Mouse (Mus musculus): Measurements from ENCODE around the gene Rps10. TPM values are rescaled to one million over a fixed set of nuclear protein-coding genes. Genes with fewer than 3 reads are reported as not detected.
A peak's percentile ranks its signal among the peaks of the same experiment; 100 is the strongest.

Gene Rps10
- total RNA-seq (2012; rRNA removed) (3,372 and 3,437 TPM in 2 replicates), total RNA-seq (2014; rRNA removed) (2,694 and 3,351 TPM in 2 replicates), polyA plus RNA-seq (2012; ENCODE audit: insufficient read length, low read depth) (2,297 and 2,522 TPM in 2 replicates)

DNA sequence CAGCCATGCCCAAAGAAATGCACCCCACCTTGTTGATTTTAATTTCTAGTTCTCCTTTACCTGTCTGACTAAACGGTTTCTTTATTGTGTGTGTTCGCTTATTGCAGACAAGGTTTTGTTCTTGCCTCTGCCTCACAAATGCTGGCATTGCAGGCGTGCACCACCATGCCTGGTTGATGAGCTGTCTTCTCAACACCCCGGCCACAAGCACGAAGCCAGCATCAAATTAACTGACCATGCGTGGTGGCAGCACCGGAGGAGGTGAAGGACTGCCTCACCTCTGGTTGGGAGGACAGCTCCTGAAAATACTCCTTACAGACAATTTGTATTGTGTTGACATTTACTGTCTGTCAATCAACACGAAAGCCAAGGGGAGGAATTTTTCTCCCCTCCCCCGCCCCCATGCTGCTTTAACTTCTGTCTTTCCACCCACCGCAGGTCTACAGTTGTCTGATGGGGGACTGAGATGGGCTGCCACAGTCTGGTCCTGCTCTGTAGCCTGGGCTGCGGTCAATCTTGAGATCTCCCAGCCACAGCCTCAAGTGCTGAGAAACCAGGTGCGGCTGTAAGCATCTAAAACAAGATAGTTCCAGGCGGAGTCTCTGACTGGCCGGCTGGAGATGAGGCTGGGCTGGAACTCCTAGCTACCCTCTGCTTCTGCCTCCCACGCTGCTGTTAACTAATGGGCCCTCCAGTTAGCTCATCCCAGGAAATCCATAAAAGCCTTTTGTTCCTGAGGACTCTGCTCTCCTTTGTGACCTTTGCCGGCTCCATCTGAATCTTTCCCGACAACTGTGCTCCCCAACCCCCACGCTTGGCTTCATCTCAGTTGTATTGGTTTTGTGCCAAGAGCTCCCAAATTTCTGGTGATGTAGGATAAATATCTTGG, at the start of gene Rps10:
Gene Rps10 (minus strand): TSS at position 538 of the 889 bp plus-strand sequence.
- Histone ChIP-seq H3K36me3 (replicated peaks in 1 of 2; ENCODE audit: control insufficient read depth in 1 of 2, insufficient read depth in 1 of 2, low read length in 1 of 2) (peaks cover 29 to 32% of the 10 kb centered on the region in 2 experiments), H3K9ac (ENCODE audit: insufficient read depth, low read depth) (peak within 1 kb of the TSS; percentile 63; the same call in 1 of the 2 replicates), H3K4me3 (replicated peaks in 1 of 3; ENCODE audit: low read depth in 2 of 3, low read length in 2 of 3, poor library complexity in 1 of 3) (peak within 1 kb of the TSS in 2 of 3 experiments; percentile 58 to 100), H3K27me3 (replicated peaks) (no peaks in the 10 kb centered on the region), H3K27ac (ENCODE audit: insufficient read depth, low read depth) (no peak within 1 kb of the TSS), H3K4me2 (ENCODE audit: insufficient read depth, low read depth, poor library complexity, severe bottlenecking) (no peak within 1 kb of the TSS), H3K4me1 (ENCODE audit: control insufficient read depth in 1 of 2, insufficient read depth in 2 of 2) (peaks cover 4 to 26% of the 10 kb centered on the region in 2 experiments), H3K9me3 (replicated peaks; ENCODE audit: low read length) (no peaks in the 10 kb centered on the region), H3K79me2 (replicated peaks; ENCODE audit: control insufficient read depth, extremely low read depth, insufficient read depth, poor library complexity, severe bottlenecking) (peaks cover 36% of the 10 kb centered on the region)
- DNase-seq (ENCODE audit: extremely low read depth) = no peak
- TF ChIP-seq TBP (conservative IDR thresholded peaks at IDR 0.05; ENCODE audit: low read depth, low read length) = no peak
- no peak for TF ChIP-seq ZNF384 (IDR thresholded peaks at IDR 0.05; ENCODE audit: low read depth, low read length)
- no peak for TF ChIP-seq E2F4 (IDR thresholded peaks at IDR 0.05; ENCODE audit: insufficient replicate concordance, low read depth, low read length)
- no peak for TF ChIP-seq ZC3H11A (IDR thresholded peaks at IDR 0.05; ENCODE audit: low read depth, low read length)
- TF ChIP-seq HCFC1 (IDR thresholded peaks at IDR 0.05; ENCODE audit: low read depth, low read length) = no peak
- no peak for TF ChIP-seq SMC3 (IDR thresholded peaks at IDR 0.05; ENCODE audit: low read depth, low read length)
- TF ChIP-seq CHD1 (IDR thresholded peaks at IDR 0.05; ENCODE audit: low read depth, low read length) = no peak
- no peak for TF ChIP-seq KAT2A (IDR thresholded peaks at IDR 0.05; ENCODE audit: insufficient replicate concordance, low read length)
- no peak for TF ChIP-seq EP300 (IDR thresholded peaks at IDR 0.05; ENCODE audit: low read length)
- TF ChIP-seq RCOR1 (conservative IDR thresholded peaks at IDR 0.05; ENCODE audit: low read depth, low read length) = no peak
- TF ChIP-seq RAD21 (IDR thresholded peaks at IDR 0.05; ENCODE audit: low read depth, low read length) = no peak
- TF ChIP-seq POLR2A (IDR thresholded peaks at IDR 0.05; ENCODE audit: low read depth, low read length) = no peak
- no peak for TF ChIP-seq ZKSCAN1 (IDR thresholded peaks at IDR 0.05; ENCODE audit: borderline replicate concordance, low read depth, low read length)
- no peak for TF ChIP-seq ELF1 (IDR thresholded peaks at IDR 0.05; ENCODE audit: low read depth, low read length)
- TF ChIP-seq SIN3A (IDR thresholded peaks at IDR 0.05; ENCODE audit: low read length) = no peak
- no peak for TF ChIP-seq TCF12 (IDR thresholded peaks at IDR 0.05; ENCODE audit: low read depth, low read length)
- TF ChIP-seq ETS1 (conservative IDR thresholded peaks at IDR 0.05; ENCODE audit: low read depth, low read length) = no peak
- in situ Hi-C loops (cut with MboI; ENCODE audit: low pct_ligation_motif_present, low pct_unique_long_range_greater_than_20kb, low sequenced_read_pairs) = no loop called here
- dilution Hi-C loops (cut with MboI; ENCODE audit: extremely low pct_ligation_motif_present, extremely low pct_unique_long_range_greater_than_20kb, low sequenced_read_pairs) = no loop called here

DNA sequence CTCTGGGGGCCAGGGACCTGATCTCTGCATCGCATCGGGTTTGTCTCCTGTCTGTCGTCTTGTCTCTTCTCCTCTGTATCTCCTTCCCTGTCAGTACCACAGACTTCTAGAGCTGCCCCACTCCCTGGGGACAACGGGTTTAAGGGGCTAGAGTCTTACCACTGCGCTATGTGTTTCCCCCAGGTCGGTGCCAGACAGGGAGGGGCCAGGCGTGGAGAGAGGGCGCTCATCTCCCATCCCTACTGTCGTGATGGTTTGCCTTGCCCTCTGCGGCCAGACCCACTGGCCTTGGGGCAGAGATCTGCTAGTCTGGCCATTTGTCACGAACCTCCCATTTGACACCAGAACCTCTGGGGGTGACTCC, 49.1 kb upstream of the Rps10 start:
- Histone ChIP-seq H3K4me2 (ENCODE audit: insufficient read depth, low read depth, poor library complexity, severe bottlenecking) (no peak overlapping the region), H3K4me1 (ENCODE audit: control insufficient read depth in 1 of 2, insufficient read depth in 2 of 2) (no peaks in the 10 kb centered on the region), H3K36me3 (replicated peaks in 1 of 2; ENCODE audit: control insufficient read depth in 1 of 2, insufficient read depth in 1 of 2, low read length in 1 of 2) (peaks cover 0 to 7% of the 10 kb centered on the region in 2 experiments), H3K27me3 (replicated peaks) (no peaks in the 10 kb centered on the region), H3K4me3 (replicated peaks in 1 of 3; ENCODE audit: low read depth in 2 of 3, low read length in 2 of 3, poor library complexity in 1 of 3) (no peak overlapping the region), H3K9ac (ENCODE audit: insufficient read depth, low read depth) (no peak overlapping the region), H3K27ac (ENCODE audit: insufficient read depth, low read depth) (no peak overlapping the region), H3K9me3 (replicated peaks; ENCODE audit: low read length) (peaks cover 3% of the 10 kb centered on the region), H3K79me2 (replicated peaks; ENCODE audit: control insufficient read depth, extremely low read depth, insufficient read depth, poor library complexity, severe bottlenecking) (no peaks in the 10 kb centered on the region)
- in situ Hi-C loops (cut with MboI; ENCODE audit: low pct_ligation_motif_present, low pct_unique_long_range_greater_than_20kb, low sequenced_read_pairs) = no loop called here
- no peak for DNase-seq (ENCODE audit: extremely low read depth)
- no peak for TF ChIP-seq MAFK (IDR thresholded peaks at IDR 0.05; ENCODE audit: insufficient replicate concordance, low read length)
- no peak for TF ChIP-seq KAT2A (IDR thresholded peaks at IDR 0.05; ENCODE audit: insufficient replicate concordance, low read length)
- TF ChIP-seq CHD1 (IDR thresholded peaks at IDR 0.05; ENCODE audit: low read depth, low read length) = no peak
- TF ChIP-seq GABPA (IDR thresholded peaks at IDR 0.05; ENCODE audit: insufficient replicate concordance, low read depth, low read length) = no peak
- no peak for TF ChIP-seq ZMIZ1 (IDR thresholded peaks at IDR 0.05; ENCODE audit: low read depth, low read length)
- TF ChIP-seq NRF1 (IDR thresholded peaks at IDR 0.05; ENCODE audit: low read depth, low read length) = no peak
- TF ChIP-seq EP300 (IDR thresholded peaks at IDR 0.05; ENCODE audit: low read length) = no peak
- TF ChIP-seq ZNF384 (IDR thresholded peaks at IDR 0.05; ENCODE audit: low read depth, low read length) = no peak
- no peak for TF ChIP-seq TCF12 (IDR thresholded peaks at IDR 0.05; ENCODE audit: low read depth, low read length)
- no peak for TF ChIP-seq RCOR1 (conservative IDR thresholded peaks at IDR 0.05; ENCODE audit: low read depth, low read length)
- no peak for TF ChIP-seq POLR2AphosphoS2 (IDR thresholded peaks at IDR 0.05; ENCODE audit: low read depth, low read length)
- TF ChIP-seq RAD21 (IDR thresholded peaks at IDR 0.05; ENCODE audit: low read depth, low read length) = no peak
- no peak for TF ChIP-seq TBP (conservative IDR thresholded peaks at IDR 0.05; ENCODE audit: low read depth, low read length)
- TF ChIP-seq SMC3 (IDR thresholded peaks at IDR 0.05; ENCODE audit: low read depth, low read length) = no peak
- no peak for TF ChIP-seq JUN (IDR thresholded peaks at IDR 0.05; ENCODE audit: insufficient read depth, low read depth, low read length)
- TF ChIP-seq CHD2 (IDR thresholded peaks at IDR 0.05; ENCODE audit: low read length) = no peak
- dilution Hi-C loops (cut with MboI; ENCODE audit: extremely low pct_ligation_motif_present, extremely low pct_unique_long_range_greater_than_20kb, low sequenced_read_pairs) = no loop called here
